Mouse (Mus musculus) heart, embryonic 14.5 days (tissue): Measurements from ENCODE around the gene Hexim2. TPM values are rescaled to one million over a fixed set of nuclear protein-coding genes. Genes with fewer than 3 reads are reported as not detected.
A peak's percentile ranks its signal among the peaks of the same experiment; 100 is the strongest.

Experiments
- ATAC-seq: fragments of 200-750 bp; cut with Nextera tagmentation; 2 replicates; pipeline ENCODE4 v1.8.0; 2017; ENCODE audit warnings: low read depth, moderate TSS enrichment; ENCODE audit not compliant: insufficient number of reproducible peaks, insufficient read depth, low FRiP score
- H3K27ac ChIP-seq, 2 experiments: fragments of 200-500 bp in 1 of 2; fragments of 300-500 bp in 1 of 2; sonication (generic) in 1 of 2; replicated peaks in 1 of 2; 2 replicates each; pipeline ENCODE4 v1.5.1; 2012 to 2014; ENCODE audit warnings: low read depth in 2 of 2, low read length in 2 of 2, control low read depth in 1 of 2, mild to moderate bottlenecking in 1 of 2, mixed read lengths in 1 of 2; ENCODE audit not compliant: control insufficient read depth in 1 of 2, insufficient read depth in 1 of 2
- H3K27me3 ChIP-seq: fragments of 300-500 bp; sonication (generic); 2 replicates; pipeline ENCODE4 v1.6.1; 2014; ENCODE audit warnings: mild to moderate bottlenecking, low read length, control low read depth; ENCODE audit not compliant: control insufficient read depth, insufficient read depth
- H3K36me3 ChIP-seq: fragments of 300-500 bp; sonication (generic); 2 replicates; pipeline ENCODE4 v1.6.1; 2014; ENCODE audit warnings: mild to moderate bottlenecking, control low read depth, low read length, mixed read lengths; ENCODE audit not compliant: control insufficient read depth, insufficient read depth
- H3K4me1 ChIP-seq, 2 experiments: fragments of 200-500 bp in 1 of 2; fragments of 300-500 bp in 1 of 2; sonication (generic) in 1 of 2; 2 replicates each; pipeline ENCODE4 v1.6.1; 2012 to 2014; ENCODE audit warnings: low read length in 2 of 2, control low read depth in 1 of 2, mixed read lengths in 1 of 2; ENCODE audit not compliant: control insufficient read depth in 2 of 2, insufficient read depth in 2 of 2
- H3K4me2 ChIP-seq: fragments of 300-500 bp; sonication (generic); 2 replicates; pipeline ENCODE4 v1.6.1; 2014; ENCODE audit warnings: mild to moderate bottlenecking, low read length
- H3K4me3 ChIP-seq, 2 experiments: fragments of 200-500 bp in 1 of 2; fragments of 300-500 bp in 1 of 2; sonication (generic) in 1 of 2; 2 replicates each; pipeline ENCODE4 v1.5.1; 2012 to 2014; ENCODE audit warnings: low read length in 2 of 2, mild to moderate bottlenecking in 2 of 2, control low read depth in 1 of 2, low read depth in 1 of 2, moderate library complexity in 1 of 2; ENCODE audit not compliant: control insufficient read depth in 1 of 2, insufficient read depth in 1 of 2
- H3K9ac ChIP-seq: fragments of 300-500 bp; sonication (generic); 2 replicates; pipeline ENCODE4 v1.6.1; 2014; ENCODE audit warnings: mild to moderate bottlenecking, low read length
- H3K9me3 ChIP-seq: fragments of 300-500 bp; sonication (generic); 2 replicates; pipeline ENCODE4 v1.6.1; 2016; ENCODE audit warnings: low read length, control low read depth; ENCODE audit not compliant: control insufficient read depth
- WGBS: fragments of 180-500 bp; shearing (Covaris S2); extraction: QIAGEN DNeasy Blood & Tissue Kit; methylation state at CpG from one replicate; pipeline ENCODE4 v1.1.7; 2014; 5-methylcytosine and 5-hydroxymethylcytosine counted together
- polyA plus RNA-seq: library from polyadenylated mRNA; unstranded; fragments of >200 nt; fragmentation: Nextera tagmentation; extraction: Ambion mirVana; gene quantifications from 2 replicates; pipeline ENCODE4 v1.2.1, GENCODE M21; 2014

Gene Hexim2
- polyA plus RNA-seq, 1 experiment from 2014 or later: 4.1 TPM

- no peak overlapping the region for H3K4me3 ChIP-seq
- no peak overlapping the region for H3K27ac ChIP-seq
- H3K4me1 ChIP-seq: peaks cover 8 to 13% of the 10 kb centered on the region in 2 experiments; a peak in 3 of 4 replicates
- no peak overlapping the region for H3K9ac ChIP-seq
- WGBS: 90% methylated on average over 5 of the region's 5 CpGs
- no peak overlapping the region for H3K4me2 ChIP-seq
- H3K36me3 ChIP-seq: no peaks in the 10 kb centered on the region
- H3K27me3 ChIP-seq: no peaks in the 10 kb centered on the region
- H3K9me3 ChIP-seq: 0 out of 2 replicates have a peak, but pooled peaks cover 2% of the 10 kb centered on the region
- no peak for ATAC-seq
These were observed 29.9 kb downstream of the Hexim2 start for GRCm38 (mm10) chr11:103162132-103162531.

GRCm38 (mm10) chr11:103164391-103164790, 32.2 kb downstream of the Hexim2 start:
- H3K9me3 ChIP-seq: 0 out of 2 replicates have a peak, but pooled peaks cover 2% of the 10 kb centered on the region
- H3K27ac ChIP-seq: no peak overlapping the region
- H3K4me3 ChIP-seq: no peak overlapping the region
- H3K27me3 ChIP-seq: no peaks in the 10 kb centered on the region
- H3K4me1 ChIP-seq: peaks cover 2 to 5% of the 10 kb centered on the region in 2 experiments; a peak in 1 of 4 replicates
- ATAC-seq: no peak
- H3K9ac ChIP-seq: no peak overlapping the region
- WGBS: 19% methylated on average over 10 of the region's 10 CpGs
- H3K36me3 ChIP-seq: no peaks in the 10 kb centered on the region
- 0 out of 2 replicates have a peak overlapping the region, but pooled peaks have one; percentile 5 for H3K4me2 ChIP-seq

- Histone ChIP-seq H3K4me1 (peaks cover 12 to 26% of the 10 kb centered on the region in 2 experiments), H3K27ac (no peak overlapping the region), H3K4me3 (no peak overlapping the region), H3K9ac (no peak overlapping the region), H3K4me2 (no peak overlapping the region), H3K27me3 (peaks cover 22% of the 10 kb centered on the region), H3K36me3 (no peaks in the 10 kb centered on the region), H3K9me3 (0 out of 2 replicates have a peak, but pooled peaks cover 2% of the 10 kb centered on the region)
- 26% methylated on average over 9 of the region's 9 CpGs for WGBS
- ATAC-seq: no peak
These were observed 36.6 kb downstream of the Hexim2 start for GRCm38 (mm10) chr11:103168690-103169390.

GRCm38 (mm10) chr11:103169664-103170063, 37.4 kb downstream of the Hexim2 start:
- 0 out of 2 replicates have a peak, but pooled peaks cover 2% of the 10 kb centered on the region for H3K9me3 ChIP-seq
- H3K4me2 ChIP-seq: no peak overlapping the region
- H3K36me3 ChIP-seq: no peaks in the 10 kb centered on the region
- no peak overlapping the region for H3K27ac ChIP-seq
- no peak for ATAC-seq
- H3K27me3 ChIP-seq: peaks cover 22% of the 10 kb centered on the region
- H3K4me1 ChIP-seq: peaks cover 10 to 25% of the 10 kb centered on the region in 2 experiments
- H3K9ac ChIP-seq: no peak overlapping the region
- no peak overlapping the region for H3K4me3 ChIP-seq
- WGBS: 85% methylated on average over 5 of the region's 5 CpGs

- no peaks in the 10 kb centered on the region for H3K36me3 ChIP-seq
- ATAC-seq: no peak
- H3K4me2 ChIP-seq: peak overlapping the region; percentile 73
- peak overlapping the region in 1 of 2 experiments; percentile 54; a peak in 2 of 4 replicates for H3K4me3 ChIP-seq
- WGBS: 54% methylated on average over 3 of the region's 3 CpGs
- 0 out of 2 replicates have a peak, but pooled peaks cover 2% of the 10 kb centered on the region for H3K9me3 ChIP-seq
- peaks cover 22% of the 10 kb centered on the region for H3K27me3 ChIP-seq
- no peak overlapping the region for H3K27ac ChIP-seq
- peaks cover 13 to 29% of the 10 kb centered on the region in 2 experiments for H3K4me1 ChIP-seq
- H3K9ac ChIP-seq: peak overlapping the region; percentile 70
These were observed 37.9 kb downstream of the Hexim2 start for GRCm38 (mm10) chr11:103170111-103170493.

- WGBS: 3% methylated on average over 59 of the region's 84 CpGs
- H3K9ac ChIP-seq: peak within 1 kb of the TSS; percentile 70
- 0 out of 2 replicates have a peak, but pooled peaks cover 2% of the 10 kb centered on the region for H3K9me3 ChIP-seq
- no peak for ATAC-seq
- peaks cover 22% of the 10 kb centered on the region for H3K27me3 ChIP-seq
- H3K4me1 ChIP-seq: peaks cover 13 to 30% of the 10 kb centered on the region in 2 experiments
- peak within 1 kb of the TSS; percentile 73 for H3K4me2 ChIP-seq
- peak within 1 kb of the TSS; percentile 52 to 54 for H3K4me3 ChIP-seq
- H3K27ac ChIP-seq: 0 out of 4 replicates have a peak within 1 kb of the TSS, but pooled peaks of 1 of the 2 experiments have one; percentile 3
- no peaks in the 10 kb centered on the region for H3K36me3 ChIP-seq
These were observed 38.5 kb downstream of the Hexim2 start, which contains the start of gene Fmnl1 for GRCm38 (mm10) chr11:103170494-103171285. Gene Fmnl1, plus strand, starts transcription at chr11:103171107.

- no peaks in the 10 kb centered on the region for H3K9me3 ChIP-seq
- H3K4me3 ChIP-seq: peak overlapping the region; percentile 52 to 54
- peaks cover 13 to 30% of the 10 kb centered on the region in 2 experiments for H3K4me1 ChIP-seq
- 2% methylated on average over 23 of the region's 23 CpGs for WGBS
- peaks cover 22% of the 10 kb centered on the region for H3K27me3 ChIP-seq
- H3K36me3 ChIP-seq: no peaks in the 10 kb centered on the region
- H3K27ac ChIP-seq: no peak overlapping the region
- H3K9ac ChIP-seq: peak overlapping the region; percentile 70
- no peak for ATAC-seq
- peak overlapping the region; percentile 73 for H3K4me2 ChIP-seq
These were observed 39.0 kb downstream of the Hexim2 start for GRCm38 (mm10) chr11:103171286-103171620.
